Mouse (Mus musculus) monocyte, adult 59 days (primary cell): ENCODE results near the gene Zfp455. TPM values are rescaled to one million over a fixed set of nuclear protein-coding genes. Genes with fewer than 3 reads are reported as not detected.

Experiments used
- total RNA-seq, 2 experiments: library from RNA; stranded (reverse); gene quantifications; one replicate each; pipeline ENCODE4 v1.2.4; 2023

The Zfp455 gene
- 1 to 10 TPM; 2.9 TPM for total RNA-seq

DNA sequence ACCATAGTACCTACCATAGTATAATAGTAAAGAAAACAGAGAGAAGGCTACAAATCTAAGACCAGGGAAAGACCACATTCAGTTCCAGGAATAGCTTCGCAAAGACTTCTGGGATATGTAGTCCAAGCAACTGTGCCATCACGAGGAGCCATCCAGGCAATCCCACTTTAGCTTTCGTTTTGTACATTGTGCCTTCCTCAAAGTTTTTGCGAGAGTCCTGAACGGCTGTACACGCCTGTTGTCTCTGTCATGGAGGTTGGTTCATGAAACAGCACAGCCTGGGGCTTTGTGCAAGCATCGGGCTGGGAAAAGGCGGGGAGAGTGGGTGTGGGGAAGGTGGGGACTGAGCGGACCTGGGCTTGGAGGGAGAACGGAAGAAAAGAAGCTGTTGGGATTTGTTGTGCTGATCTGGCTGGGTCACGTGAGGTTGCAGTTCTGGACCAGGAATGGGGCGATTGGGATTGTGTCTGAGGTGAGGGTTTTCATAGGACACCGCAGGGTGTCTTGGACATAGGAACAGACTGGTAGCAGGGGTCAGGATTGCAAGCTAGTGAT lies at the start of gene Zfp455:
TSS of gene Zfp455 (plus strand) at position 167 of the 555 bp plus-strand sequence.

GRCm38 (mm10) chr13:67172991-67173722 lies 21.1 kb upstream of the Zfp455 start, which contains the start of gene Rsl1:
Gene Rsl1, plus strand, starts transcription at chr13:67173182.

Other genes with a start within 250 kb of the Zfp455 start
- 1 to 10 TPM; 2.2 to 2.9 TPM for gene Zfp712, start 133.3 kb upstream of the Zfp455 start, total RNA-seq
- gene Zfp708, start 96.5 kb upstream of the Zfp455 start, total RNA-seq: under 1 TPM; 0.97 TPM
- 1 to 10 TPM; 1.7 to 2.5 TPM for gene Gm28557, start 85.9 kb upstream of the Zfp455 start, total RNA-seq
- gene Rslcan18, start 78.2 kb upstream of the Zfp455 start, total RNA-seq: under 1 TPM; 0.26 to 0.43 TPM
- gene Zfp759, start 72.8 kb upstream of the Zfp455 start, total RNA-seq: 1 to 10 TPM; 2.2 to 4.6 TPM
- 1 to 10 TPM; 5.9 to 6.6 TPM for gene Rsl1, start 21.3 kb upstream of the Zfp455 start, total RNA-seq
- gene Zfp458, start 84.0 kb downstream of the Zfp455 start, total RNA-seq: 1 to 10 TPM; 1.5 to 2.1 TPM
- 1 to 10 TPM in 1 of 2 experiments, under 1 TPM in 1; 0.97 to 1.6 TPM for gene Zfp457, start 112.0 kb downstream of the Zfp455 start, total RNA-seq
- 1 to 10 TPM; 4.9 to 9.0 TPM for gene Zfp595, start 138.1 kb downstream of the Zfp455 start, total RNA-seq
- gene Gm28044, start 166.0 kb downstream of the Zfp455 start, total RNA-seq: 1 to 10 TPM in 1 of 2 experiments, not detected in 1; 2.5 TPM
- gene Zfp953, start 166.1 kb downstream of the Zfp455 start, total RNA-seq: 1 to 10 TPM; 5.4 to 6.0 TPM
- 1 to 10 TPM in 1 of 2 experiments, not detected in 1; 2.1 TPM for gene Gm28041, start 181.2 kb downstream of the Zfp455 start, total RNA-seq
- 1 to 10 TPM; 4.8 to 6.1 TPM for gene Zfp456, start 181.3 kb downstream of the Zfp455 start, total RNA-seq
- gene Zfp429, start 205.3 kb downstream of the Zfp455 start, total RNA-seq: 10 to 100 TPM in 1 of 2 experiments, 1 to 10 TPM in 1; 9.8 to 10.0 TPM
- gene Zfp459, start 226.9 kb downstream of the Zfp455 start, total RNA-seq: under 1 TPM; 0.37 to 0.97 TPM